Mouse (Mus musculus) hindbrain, embryonic 10.5 days (tissue): ENCODE results near the gene Crygn. TPM values are rescaled to one million over a fixed set of nuclear protein-coding genes. Genes with fewer than 3 reads are reported as not detected.
A peak's percentile ranks its signal among the peaks of the same experiment; 100 is the strongest.
"Not testable (repeated sequence)": the region's sequence is repeated elsewhere in the genome, so short reads cannot be mapped to it uniquely, and the experiment has no call there.

Experiments used
- DNase-seq: peaks from one replicate; pipeline ENCODE4 v3.0.0-alpha.2; 2017; ENCODE audit warnings: low spot score
- H3K27ac ChIP-seq: fragments of 300-500 bp; sonication (generic); 2 replicates; pipeline ENCODE4 v1.5.1; 2016; ENCODE audit warnings: mild to moderate bottlenecking, moderate library complexity
- H3K27me3 ChIP-seq: fragments of 300-500 bp; sonication (generic); 2 replicates; pipeline ENCODE4 v1.6.1; 2016; ENCODE audit warnings: mild to moderate bottlenecking; ENCODE audit not compliant: poor library complexity, insufficient read depth, severe bottlenecking
- H3K36me3 ChIP-seq: fragments of 300-500 bp; sonication (generic); 2 replicates; pipeline ENCODE4 v1.6.1; 2016; ENCODE audit warnings: mild to moderate bottlenecking, moderate library complexity
- H3K4me1 ChIP-seq: fragments of 300-500 bp; sonication (generic); replicated peaks from 2 replicates; pipeline ENCODE4 v1.6.1; 2016; ENCODE audit warnings: mild to moderate bottlenecking
- H3K4me3 ChIP-seq: fragments of 300-500 bp; sonication (generic); 2 replicates; pipeline ENCODE4 v1.5.1; 2016; ENCODE audit warnings: mild to moderate bottlenecking, moderate library complexity
- H3K9me3 ChIP-seq: fragments of 300-500 bp; sonication (generic); 2 replicates; pipeline ENCODE4 v1.6.1; 2016; ENCODE audit warnings: mild to moderate bottlenecking, moderate library complexity
- WGBS: fragments of 180-500 bp; shearing (Covaris S2); methylation state at CpG from one replicate; pipeline ENCODE4 v1.1.7; 2016; 5-methylcytosine and 5-hydroxymethylcytosine counted together
- polyA plus RNA-seq: library from polyadenylated mRNA; unstranded; fragments of >200 nt; fragmentation: Nextera tagmentation; extraction: Ambion mirVana; gene quantifications from 2 replicates; pipeline ENCODE4 v1.2.1, GENCODE M21; 2016

Crygn gene
- polyA plus RNA-seq, 1 experiment from 2014 or later = 0.42 TPM

DNA sequence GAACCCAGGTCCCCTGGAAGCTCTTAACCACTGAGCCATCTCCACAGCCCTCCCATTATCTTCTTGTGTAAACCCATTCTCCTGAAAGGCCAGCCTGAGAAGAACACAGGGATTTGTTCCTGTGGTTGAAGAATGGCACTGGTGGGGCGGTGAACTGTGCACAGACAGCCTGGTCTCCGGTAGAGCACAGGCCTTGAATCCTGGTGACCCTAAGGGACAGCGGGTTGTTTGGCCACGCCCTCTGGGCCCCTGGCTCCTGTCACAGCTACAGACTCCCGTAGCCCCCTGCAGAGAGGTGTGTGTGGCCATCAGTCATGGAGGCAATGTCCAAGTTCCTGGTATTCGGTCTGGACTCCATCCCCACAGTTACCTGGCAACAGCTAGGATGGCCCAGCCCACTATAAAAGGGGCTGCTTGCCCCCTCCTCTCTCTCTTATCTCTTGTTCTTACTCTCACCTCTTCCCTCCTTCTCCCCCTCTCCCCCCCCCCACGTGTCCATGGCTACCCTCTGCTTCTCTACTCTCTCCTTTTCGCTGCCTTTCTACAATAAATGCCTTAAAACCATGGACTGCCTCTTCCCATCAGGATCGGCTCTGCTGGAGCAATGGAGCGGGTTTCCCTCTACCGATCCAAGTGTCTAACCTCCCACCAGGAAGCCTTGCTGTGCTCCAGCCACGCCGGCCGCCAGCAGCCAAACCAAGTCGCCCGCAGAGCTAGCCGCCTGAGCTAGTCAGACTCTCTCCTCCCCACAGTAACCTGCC is 20.5 kb upstream of the Crygn start:
- peak overlapping the region; percentile 67; the same call in 1 of the 2 replicates for H3K27ac ChIP-seq
- peaks cover 23% of the 10 kb centered on the region for H3K27me3 ChIP-seq
- 10% methylated on average over 17 of the region's 17 CpGs for WGBS
- peaks cover 9% of the 10 kb centered on the region; the same call in 1 of the 2 replicates for H3K9me3 ChIP-seq
- peak overlapping the region; percentile 40 for H3K4me3 ChIP-seq
- DNase-seq = peak; percentile 44
- peaks cover 17% of the 10 kb centered on the region for H3K4me1 ChIP-seq
- H3K36me3 ChIP-seq = no peaks in the 10 kb centered on the region

DNA sequence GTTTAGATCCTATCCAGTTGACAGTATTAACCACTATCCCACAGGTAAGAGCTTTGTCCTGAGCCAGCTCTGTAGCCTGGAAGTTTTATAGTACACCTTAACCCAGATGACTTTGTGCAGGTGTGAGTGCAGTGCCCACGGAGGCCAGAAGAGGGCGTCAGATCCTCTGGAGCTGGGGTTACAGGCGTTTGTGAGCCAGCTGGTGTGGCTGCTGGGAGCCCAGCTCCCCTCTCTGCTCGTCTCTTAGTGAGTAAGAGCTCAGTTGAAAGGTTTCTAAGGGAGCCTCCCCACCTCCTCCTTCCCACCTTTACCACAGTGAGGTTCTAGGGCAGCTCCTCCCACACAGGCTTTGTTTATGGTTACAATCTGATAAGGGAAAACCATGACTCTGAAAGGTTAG is 18.9 kb upstream of the Crygn start:
- H3K36me3 ChIP-seq = no peaks in the 10 kb centered on the region
- 68% methylated on average over 4 of the region's 4 CpGs for WGBS
- peaks cover 23% of the 10 kb centered on the region for H3K27me3 ChIP-seq

DNA sequence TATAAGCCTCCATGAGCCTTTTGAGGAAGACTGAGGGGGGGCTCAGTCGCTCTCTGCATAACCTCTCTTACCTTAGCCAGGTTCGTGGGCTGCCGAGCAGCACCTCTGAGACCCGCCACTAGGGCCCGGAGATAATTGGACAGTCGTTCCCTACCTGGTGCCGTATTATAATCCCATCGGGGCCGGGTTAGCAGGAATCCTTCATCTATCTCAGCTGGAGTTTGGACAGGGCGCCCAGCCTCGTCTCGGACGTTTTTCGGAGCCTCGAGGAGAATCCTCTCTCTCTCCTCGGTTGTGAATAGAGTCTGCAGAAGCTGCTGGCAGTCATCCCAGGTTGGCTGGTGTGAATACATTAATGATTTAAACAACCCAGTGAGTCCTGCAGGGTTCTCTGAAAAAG is 16.7 kb upstream of the Crygn start:
- WGBS = 95% methylated on average over 16 of the region's 16 CpGs

More for the DNA sequence above, 18.9 kb upstream of the Crygn start:
- no peak overlapping the region for H3K4me3 ChIP-seq
- H3K27ac ChIP-seq = no peak overlapping the region
- peaks cover 17% of the 10 kb centered on the region for H3K4me1 ChIP-seq
- H3K9me3 ChIP-seq = peaks cover 9% of the 10 kb centered on the region; the same call in 1 of the 2 replicates
- DNase-seq = no peak

DNA sequence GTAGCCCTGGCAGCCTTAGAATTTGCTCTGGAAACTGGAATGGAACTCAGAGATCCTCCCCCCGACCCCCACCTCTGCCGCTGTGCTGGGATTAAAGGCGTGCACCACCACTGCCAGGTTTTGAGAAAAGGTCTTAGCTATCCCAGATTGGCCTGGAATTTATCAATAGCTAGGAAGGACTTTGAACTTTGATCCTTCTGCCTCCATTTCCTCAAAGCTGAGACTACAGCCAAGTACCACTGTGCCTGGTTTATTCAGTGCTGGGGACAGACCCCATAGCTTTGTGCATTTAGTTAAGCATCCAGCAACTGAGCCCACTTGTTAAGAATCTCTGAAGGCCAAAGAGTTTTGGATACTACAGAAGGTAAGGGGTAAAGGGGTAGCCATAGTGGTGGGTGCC is 877 bp downstream of the Crygn start:
- H3K36me3 ChIP-seq = no peaks in the 10 kb centered on the region
- no peaks in the 10 kb centered on the region for H3K9me3 ChIP-seq
- no peak for DNase-seq
- WGBS = 45% methylated on average over 3 of the region's 3 CpGs
- peaks cover 36% of the 10 kb centered on the region for H3K4me1 ChIP-seq
- H3K27ac ChIP-seq = no peak overlapping the region
- peaks cover 8% of the 10 kb centered on the region for H3K27me3 ChIP-seq
- no peak overlapping the region for H3K4me3 ChIP-seq

More for the DNA sequence above, 16.7 kb upstream of the Crygn start:
- H3K9me3 ChIP-seq, DNase-seq, H3K36me3 ChIP-seq, H3K27ac ChIP-seq, H3K4me3 ChIP-seq: not testable (repeated sequence)
- peaks cover 13% of the 10 kb centered on the region for H3K4me1 ChIP-seq
- peaks cover 17% of the 10 kb centered on the region for H3K27me3 ChIP-seq

DNA sequence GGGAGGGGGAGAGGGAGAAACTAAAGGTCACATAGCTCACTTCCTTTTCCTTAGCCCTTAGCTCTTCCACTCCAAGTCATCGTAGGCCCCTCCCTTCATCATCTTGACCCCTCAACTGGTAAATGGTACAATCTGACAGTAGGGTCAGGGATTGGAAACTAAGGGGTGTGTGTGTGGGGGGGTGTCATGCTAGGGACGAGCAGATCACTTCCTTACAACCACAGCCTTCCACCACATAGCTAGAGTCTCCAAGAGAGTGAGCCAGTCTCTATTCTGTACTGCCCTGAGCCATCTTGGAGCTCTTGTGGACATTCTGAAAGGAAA is 5.7 kb downstream of the Crygn start:
- Histone ChIP-seq H3K9me3 (no peaks in the 10 kb centered on the region), H3K4me1 (peaks cover 64% of the 10 kb centered on the region), H3K4me3 (peak overlapping the region; percentile 65), H3K27me3 (peaks cover 6% of the 10 kb centered on the region), H3K36me3 (no peaks in the 10 kb centered on the region), H3K27ac (peak overlapping the region; percentile 88)
- DNase-seq = no peak
- 5% methylated on average over 2 of the region's 2 CpGs for WGBS

DNA sequence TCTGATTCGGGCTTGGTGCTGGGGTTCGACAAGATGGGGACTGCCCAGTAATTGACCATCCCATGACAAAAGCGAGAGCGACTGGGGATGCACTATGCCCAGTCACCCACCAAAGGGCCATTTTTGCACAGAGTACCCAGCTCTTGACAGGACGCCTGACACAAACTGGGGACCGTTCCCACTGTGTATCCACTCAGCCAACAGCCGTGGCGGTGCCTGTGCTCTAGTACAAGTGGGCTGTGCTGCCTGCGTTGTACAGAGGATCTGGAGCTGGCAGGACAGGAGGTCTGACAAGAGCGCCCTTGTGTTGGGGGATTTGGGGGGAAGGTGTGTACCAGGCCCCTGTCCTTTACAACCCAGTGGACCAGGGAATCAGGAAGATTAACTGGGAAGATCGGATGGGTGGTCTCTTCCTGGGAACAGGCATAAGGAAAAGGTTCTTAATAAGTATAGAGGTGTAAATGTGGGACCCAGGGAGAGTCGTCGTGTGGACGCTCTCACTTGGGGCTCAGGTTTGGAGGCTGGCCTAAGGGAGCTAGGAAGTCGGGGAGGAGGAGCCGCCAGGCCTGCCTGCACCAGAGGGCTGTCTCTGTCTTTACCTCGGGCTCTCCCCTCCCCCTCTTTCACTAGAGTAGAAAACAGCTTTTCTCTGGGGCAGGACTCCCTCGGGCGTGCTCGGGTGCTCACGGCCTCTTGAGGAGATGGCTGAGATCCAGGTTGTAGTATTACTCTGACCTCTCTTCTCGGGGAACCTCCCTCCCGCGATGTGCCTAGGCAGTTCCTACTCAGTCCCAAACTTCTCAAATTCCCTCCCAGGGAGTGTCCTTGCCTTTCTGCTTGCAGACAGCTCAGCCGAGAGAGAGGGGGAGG is 6.3 kb downstream of the Crygn start:
- Histone ChIP-seq H3K36me3 (no peaks in the 10 kb centered on the region), H3K27me3 (0 out of 2 replicates have a peak, but pooled peaks cover under 1% of the 10 kb centered on the region), H3K9me3 (no peaks in the 10 kb centered on the region), H3K4me3 (peak overlapping the region; percentile 65), H3K27ac (peak overlapping the region; percentile 88), H3K4me1 (peaks cover 69% of the 10 kb centered on the region)
- DNase-seq = peak; percentile 68
- 2% methylated on average over 25 of the region's 25 CpGs for WGBS

DNA sequence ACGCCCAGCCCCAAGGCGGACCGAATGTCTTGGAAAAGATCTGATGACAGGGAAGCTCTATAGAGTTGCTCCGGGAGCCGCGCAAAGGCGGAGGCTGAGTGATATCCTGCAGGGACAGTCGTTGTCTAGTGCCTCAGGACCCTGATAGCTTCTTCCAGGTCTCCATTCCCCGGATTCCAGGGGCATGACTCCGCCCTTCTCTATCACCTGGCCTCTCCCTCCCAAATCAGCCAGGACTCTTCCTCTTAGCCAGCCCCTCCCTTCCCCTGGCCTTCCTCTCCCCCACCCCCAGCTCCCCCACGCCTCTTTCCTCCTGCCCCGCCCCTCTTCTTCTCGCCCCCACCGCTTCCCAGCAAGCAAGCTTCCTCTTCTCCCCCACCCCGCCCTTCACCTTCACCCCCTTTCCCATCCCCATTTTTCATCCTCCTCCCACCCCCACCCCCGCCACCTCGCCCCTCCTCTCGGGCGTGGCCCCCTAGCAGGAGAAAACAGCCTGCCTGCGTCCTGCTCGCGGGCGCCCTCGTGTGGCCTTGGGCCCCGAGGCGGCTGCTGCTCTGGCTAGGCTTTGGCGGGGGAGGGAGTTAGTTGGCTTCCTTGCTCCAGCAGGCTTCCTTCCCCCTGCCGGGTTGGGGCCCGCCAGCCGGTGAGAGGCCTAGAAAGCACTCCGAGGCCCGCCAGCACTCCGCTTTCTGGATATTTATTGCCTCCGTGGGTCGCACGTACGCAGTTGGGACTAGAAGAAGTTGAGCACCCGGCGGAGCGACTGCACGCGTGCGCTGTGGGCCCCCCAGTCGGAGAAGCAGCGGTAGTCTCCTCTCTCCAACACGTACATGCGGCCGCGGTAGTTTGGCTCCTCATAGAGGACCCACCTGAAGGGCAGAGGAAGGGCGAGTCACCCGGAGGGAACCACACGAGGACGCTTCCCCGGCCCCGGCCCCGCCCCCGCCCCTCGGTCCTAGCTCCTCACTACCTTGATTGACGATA is 7.2 kb downstream of the Crygn start:
- Histone ChIP-seq H3K36me3 (no peaks in the 10 kb centered on the region), H3K4me3 (peak overlapping the region; percentile 65), H3K9me3 (no peaks in the 10 kb centered on the region), H3K4me1 (peaks cover 67% of the 10 kb centered on the region), H3K27ac (peak overlapping the region; percentile 88), H3K27me3 (no peaks in the 10 kb centered on the region)
- DNase-seq = peak; percentile 93
- 1% methylated on average over 59 of the region's 59 CpGs for WGBS

DNA sequence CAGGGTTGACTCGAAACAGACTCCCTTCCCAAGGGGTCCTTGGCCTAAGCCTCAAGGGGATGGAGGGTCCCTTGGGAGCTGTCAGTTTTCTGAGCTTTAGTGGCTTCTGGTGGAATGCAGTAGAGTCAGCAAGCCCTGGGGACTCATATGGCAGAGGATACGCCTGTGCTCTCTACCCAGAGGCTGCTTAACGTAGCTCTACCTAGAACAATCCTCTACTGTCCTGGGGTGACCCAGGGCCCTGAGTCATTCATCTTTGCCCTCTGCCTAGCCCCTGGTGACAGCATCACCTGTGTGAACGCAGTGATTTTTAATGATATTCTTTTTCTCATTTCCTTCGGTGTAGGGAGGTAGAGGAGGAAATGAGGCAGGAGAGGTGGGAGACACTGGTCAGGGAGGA is 8.1 kb downstream of the Crygn start:
- H3K9me3 ChIP-seq = no peaks in the 10 kb centered on the region
- H3K27me3 ChIP-seq = no peaks in the 10 kb centered on the region
- H3K4me1 ChIP-seq = peaks cover 61% of the 10 kb centered on the region
- H3K27ac ChIP-seq = peak overlapping the region; percentile 88
- WGBS = 55% methylated on average over 5 of the region's 5 CpGs
- peak overlapping the region; percentile 65; the same call in 1 of the 2 replicates for H3K4me3 ChIP-seq
- no peak for DNase-seq
- no peaks in the 10 kb centered on the region for H3K36me3 ChIP-seq

DNA sequence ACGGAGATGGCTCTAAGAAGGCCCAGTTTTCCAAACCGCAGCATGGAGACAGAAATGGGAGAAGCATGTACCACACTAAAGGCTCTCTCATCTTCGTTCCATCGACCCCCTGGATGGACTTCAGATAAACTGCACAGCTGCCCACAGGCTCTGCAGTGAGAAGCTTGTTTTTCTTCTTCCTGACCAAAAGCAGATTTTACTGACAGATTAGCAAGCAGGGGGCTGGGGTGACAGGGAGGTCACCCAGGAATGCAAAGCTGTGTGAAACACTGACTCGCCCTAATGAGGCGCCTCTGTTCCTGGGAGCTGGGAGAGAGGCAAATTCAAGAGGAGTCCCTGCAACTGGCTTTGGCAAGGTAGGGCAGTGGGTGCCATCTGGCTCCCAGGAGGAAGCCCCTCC is 10.3 kb downstream of the Crygn start:
- Histone ChIP-seq H3K4me3 (no peak overlapping the region), H3K27ac (peak overlapping the region; percentile 66; the same call in 1 of the 2 replicates)
- WGBS = 15% methylated on average over 6 of the region's 6 CpGs

DNA sequence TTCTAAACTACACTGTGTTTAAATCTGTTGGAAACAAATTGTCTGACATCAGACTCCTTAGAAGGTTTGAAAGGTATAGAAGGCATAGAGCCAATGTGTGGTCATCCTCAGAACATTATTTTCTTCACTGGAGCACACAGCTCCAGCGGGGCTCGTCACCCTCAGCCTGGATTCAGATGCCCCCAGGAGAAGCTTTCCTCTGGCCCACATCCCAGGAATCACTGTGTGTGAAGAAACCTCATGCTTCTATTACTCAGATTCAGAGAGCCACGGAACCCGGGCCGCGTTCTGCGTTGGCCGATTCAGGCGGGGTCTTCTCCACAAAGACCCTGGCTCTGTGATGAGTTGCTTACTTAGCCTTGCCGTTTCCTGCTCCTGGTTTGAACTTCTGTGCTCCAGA is 13.9 kb downstream of the Crygn start:
- 96% methylated on average over 10 of the region's 10 CpGs for WGBS
- Histone ChIP-seq H3K27me3 (no peaks in the 10 kb centered on the region), H3K9me3 (no peaks in the 10 kb centered on the region), H3K27ac (no peak overlapping the region), H3K4me3 (no peak overlapping the region), H3K4me1 (peaks cover 25% of the 10 kb centered on the region), H3K36me3 (no peaks in the 10 kb centered on the region)
- no peak for DNase-seq

More for the DNA sequence above, 10.3 kb downstream of the Crygn start:
- DNase-seq = no peak
- Histone ChIP-seq H3K36me3 (no peaks in the 10 kb centered on the region), H3K4me1 (peaks cover 46% of the 10 kb centered on the region), H3K27me3 (no peaks in the 10 kb centered on the region), H3K9me3 (no peaks in the 10 kb centered on the region)

DNA sequence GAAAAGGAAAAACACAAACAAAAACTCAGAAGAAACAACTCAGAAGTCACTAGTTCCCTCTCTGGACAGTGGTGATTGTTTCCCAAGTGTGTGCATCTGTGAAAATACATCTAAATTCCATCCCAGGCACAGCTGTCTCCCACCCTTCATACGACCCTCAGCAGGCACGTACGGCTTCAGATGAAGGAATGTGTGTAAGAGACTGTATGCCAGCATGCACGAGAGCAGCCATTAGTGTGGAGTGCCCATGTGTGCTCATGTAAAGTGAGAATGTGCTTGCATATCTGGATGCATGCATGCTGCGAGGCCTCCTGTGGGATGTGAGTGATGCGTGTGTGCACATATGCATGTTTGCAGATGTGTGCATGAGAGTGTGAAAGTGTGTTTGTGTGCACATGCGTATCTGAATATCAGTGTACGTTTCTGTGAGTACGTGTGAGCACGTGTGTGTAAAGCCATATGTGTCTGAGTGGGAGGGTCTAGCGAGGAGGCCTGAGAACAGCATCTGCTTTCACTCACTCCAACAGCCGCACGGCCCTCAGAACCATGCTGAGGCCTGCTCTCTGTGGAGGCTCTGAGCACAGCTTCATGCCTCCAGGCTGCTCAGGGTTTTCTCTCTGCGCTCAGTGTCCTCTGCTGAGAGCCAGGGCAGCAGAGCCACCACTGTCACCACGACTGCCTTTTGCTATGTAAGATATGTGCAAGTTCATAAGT is 16.5 kb downstream of the Crygn start:
- Histone ChIP-seq H3K27ac (peak overlapping the region; percentile 36; the same call in 1 of the 2 replicates), H3K27me3 (no peaks in the 10 kb centered on the region), H3K4me3 (no peak overlapping the region), H3K36me3 (no peaks in the 10 kb centered on the region), H3K9me3 (no peaks in the 10 kb centered on the region), H3K4me1 (peaks cover 10% of the 10 kb centered on the region)
- 73% methylated on average over 15 of the region's 15 CpGs for WGBS
- no peak for DNase-seq
